ENCODE assay signal across 9 mouse cellular contexts in the genomic region with DNA sequence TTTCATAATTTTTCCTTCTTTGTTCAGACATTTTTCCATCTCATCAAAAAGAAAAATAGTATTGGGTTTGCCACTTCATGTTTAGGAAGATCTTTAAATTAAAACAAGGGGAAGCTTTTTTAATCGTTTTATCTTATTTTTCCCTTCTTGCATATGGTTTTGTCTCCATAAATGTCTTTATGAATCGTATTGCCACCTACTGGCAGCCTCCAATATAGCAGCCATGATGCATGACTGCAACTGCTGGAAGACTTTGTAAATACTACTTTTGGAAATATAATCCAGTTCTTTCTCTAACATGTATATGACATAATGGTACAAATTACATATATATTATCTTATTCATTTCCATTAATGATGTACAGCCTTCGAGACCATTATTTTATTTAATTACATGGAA.
DNase-seq lines count a peak whose midpoint lies in the region; ATAC-seq and TF ChIP-seq lines count a peak whose summit lies in the region.
"Had no signal": no experiment of that assay in that cellular context is flagged by ENCODE, and none has a peak within 500 bp of the region (broad histone marks: within the 10 kb centered on the region; RNA-seq: fewer than 3 reads in every experiment).

No protein-coding gene starts in this region.

- H3K4me2 ChIP-seq in hindbrain, embryonic 13.5 days: no peak overlapping the region
- H3K4me2 ChIP-seq: midbrain, embryonic 12.5 days had no signal

- H3K27ac ChIP-seq in hindbrain, embryonic 10.5 days: no peak overlapping the region
- H3K27ac ChIP-seq in hindbrain, embryonic 13.5 days: no peak overlapping the region
- H3K27ac ChIP-seq in cerebellum, adult 2 months (ENCODE audit: insufficient read depth, low read length): no peak overlapping the region
- H3K27ac ChIP-seq: midbrain, embryonic 12.5 days had no signal

- no peak overlapping the region for H3K4me3 ChIP-seq in hindbrain, embryonic 10.5 days
- H3K4me3 ChIP-seq in hindbrain, embryonic 13.5 days: no peak overlapping the region
- no peak overlapping the region for H3K4me3 ChIP-seq in G1E (ENCODE audit: low read depth, low read length)
- no peak overlapping the region for H3K4me3 ChIP-seq in cerebellum, adult 2 months (replicated peaks; ENCODE audit: insufficient read depth, low read depth, low read length)
- H3K4me3 ChIP-seq: midbrain, embryonic 12.5 days had no signal

- H3K4me1 ChIP-seq in hindbrain, embryonic 10.5 days (replicated peaks): no peaks in the 10 kb centered on the region
- H3K4me1 ChIP-seq in hindbrain, embryonic 13.5 days (replicated peaks): no peaks in the 10 kb centered on the region
- no peaks in the 10 kb centered on the region for H3K4me1 ChIP-seq in G1E (ENCODE audit: insufficient read depth, low read depth, low read length)
- no peaks in the 10 kb centered on the region for H3K4me1 ChIP-seq in cerebellum, adult 2 months (ENCODE audit: control insufficient read depth, insufficient read depth, low read length)
- H3K4me1 ChIP-seq: midbrain, embryonic 12.5 days had no signal

- no peaks in the 10 kb centered on the region for H3K36me3 ChIP-seq in hindbrain, embryonic 10.5 days
- no peaks in the 10 kb centered on the region for H3K36me3 ChIP-seq in hindbrain, embryonic 13.5 days
- no peaks in the 10 kb centered on the region for H3K36me3 ChIP-seq in G1E (replicated peaks)
- H3K36me3 ChIP-seq: midbrain, embryonic 12.5 days had no signal

- intact Hi-C loops in gastrocnemius, postnatal 36 days (cut with DNase I): no loop called here

- WGBS in hindbrain, embryonic 10.5 days: 30% methylated on average over 3 of the region's 3 CpGs
- WGBS in hindbrain, embryonic 13.5 days: 23% methylated on average over 3 of the region's 3 CpGs
- WGBS in cerebellum, adult 2 months: 8% methylated on average over 3 of the region's 3 CpGs

- peak; percentile 60 for DNase-seq in hindbrain, embryonic 10.5 days (ENCODE audit: low spot score)
- DNase-seq in G1E (ENCODE audit: low spot score): no peak
- peak; percentile 31 to 46 for DNase-seq in cerebellum, adult 2 months
- peak; percentile 14 for DNase-seq in gastrocnemius, postnatal 36 days
- peak; percentile 19 to 82 for DNase-seq in layer of hippocampus, postnatal 25 days (ENCODE audit: extremely low spot score in 1 of 2, low spot score in 1 of 2)
- peak; percentile 24 for DNase-seq in thymus, postnatal 0 days (ENCODE audit: low spot score)

- no peak for TF ChIP-seq POLR2A in cerebellum, adult 2 months (IDR thresholded peaks at IDR 0.05; ENCODE audit: borderline replicate concordance, insufficient read depth, low read length)

- no peak for TF ChIP-seq CTCF in G1E (IDR thresholded peaks at IDR 0.05; ENCODE audit: low read depth, low read length)
- peak; percentile 18; the same call in 1 of the 2 replicates for TF ChIP-seq CTCF in cerebellum, adult 2 months (IDR thresholded peaks at IDR 0.05; ENCODE audit: borderline replicate concordance, insufficient read depth, low read depth, low read length)

- ATAC-seq in hindbrain, embryonic 13.5 days (ENCODE audit: low FRiP score): no peak
- ATAC-seq in G1E (ENCODE audit: extremely low read depth, insufficient number of reproducible peaks, low FRiP score, poor library complexity, severe bottlenecking): peak; percentile 34; the same call in 1 of the 2 replicates
- peak; percentile 64; the same call in 1 of the 2 replicates for ATAC-seq in megakaryocyte, adult 5-6 weeks (ENCODE audit: poor library complexity, severe bottlenecking)

- H3K9ac ChIP-seq in hindbrain, embryonic 13.5 days: no peak overlapping the region
- H3K9ac ChIP-seq: midbrain, embryonic 12.5 days had no signal

- H3K27me3 ChIP-seq in hindbrain, embryonic 10.5 days (ENCODE audit: insufficient read depth, poor library complexity, severe bottlenecking): no peaks in the 10 kb centered on the region
- no peaks in the 10 kb centered on the region for H3K27me3 ChIP-seq in hindbrain, embryonic 13.5 days
- H3K27me3 ChIP-seq in G1E (ENCODE audit: insufficient read depth, low read length): no peaks in the 10 kb centered on the region
- no peaks in the 10 kb centered on the region for H3K27me3 ChIP-seq in cerebellum, adult 2 months (ENCODE audit: control insufficient read depth, insufficient read depth, low read length)
- H3K27me3 ChIP-seq: midbrain, embryonic 12.5 days had no signal

- no peaks in the 10 kb centered on the region for H3K9me3 ChIP-seq in hindbrain, embryonic 10.5 days
- H3K9me3 ChIP-seq in hindbrain, embryonic 13.5 days: no peaks in the 10 kb centered on the region
- H3K9me3 ChIP-seq in G1E (replicated peaks): no peaks in the 10 kb centered on the region
- H3K9me3 ChIP-seq: midbrain, embryonic 12.5 days had no signal
